Mouse (Mus musculus): Measurements from ENCODE around the gene Idh3a.
A peak's percentile ranks its signal among the peaks of the same experiment; 100 is the strongest.
"Not testable (repeated sequence)": the region's sequence is repeated elsewhere in the genome, so short reads cannot be mapped to it uniquely, and the experiment has no call there.

Gene Idh3a

GRCm38 (mm10) chr9:54587863-54588262, 1.7 kb downstream of the Idh3a start:
- DNase-seq (ENCODE audit: low spot score) = no peak

GRCm38 (mm10) chr9:54593652-54594051, 7.5 kb downstream of the Idh3a start:
- DNase-seq (ENCODE audit: low spot score) = not testable (repeated sequence)

GRCm38 (mm10) chr9:54596752-54597465, 10.8 kb downstream of the Idh3a start:
- DNase-seq (ENCODE audit: low spot score) = no peak

- no peak for DNase-seq (ENCODE audit: low spot score)
Measured at GRCm38 (mm10) chr9:54602386-54602785, 16.3 kb downstream of the Idh3a start.

- no peak for DNase-seq (ENCODE audit: low spot score)
Measured at GRCm38 (mm10) chr9:54602916-54603315, 16.8 kb downstream of the Idh3a start.

GRCm38 (mm10) chr9:54604131-54604654, 18.1 kb downstream of the Idh3a start:
- DNase-seq (ENCODE audit: low spot score) = no peak

- DNase-seq (ENCODE audit: low spot score) = no peak
Measured at GRCm38 (mm10) chr9:54604886-54605285, 18.8 kb downstream of the Idh3a start.

- no peak for DNase-seq (ENCODE audit: low spot score)
Measured at GRCm38 (mm10) chr9:54612781-54613191, 26.7 kb downstream of the Idh3a start.

- DNase-seq (ENCODE audit: low spot score) = no peak
Measured at GRCm38 (mm10) chr9:54614182-54614850, 28.2 kb downstream of the Idh3a start.

- DNase-seq (ENCODE audit: low spot score) = no peak
Measured at GRCm38 (mm10) chr9:54627240-54627639, 41.1 kb downstream of the Idh3a start.

- no peak for DNase-seq (ENCODE audit: low spot score)
Measured at GRCm38 (mm10) chr9:54628752-54629151, 42.6 kb downstream of the Idh3a start.

- DNase-seq (ENCODE audit: low spot score) = no peak
Measured at GRCm38 (mm10) chr9:54629613-54630261, 43.6 kb downstream of the Idh3a start.

- no peak for DNase-seq (ENCODE audit: low spot score)
Measured at GRCm38 (mm10) chr9:54630905-54631304, 44.8 kb downstream of the Idh3a start.

- no peak for DNase-seq (ENCODE audit: low spot score)
Measured at GRCm38 (mm10) chr9:54633401-54633800, 47.3 kb downstream of the Idh3a start.

- DNase-seq (ENCODE audit: low spot score) = no peak
Measured at GRCm38 (mm10) chr9:54637510-54638314, 51.6 kb downstream of the Idh3a start.

GRCm38 (mm10) chr9:54639192-54639591, 53.1 kb downstream of the Idh3a start:
- peak; percentile 61 for DNase-seq (ENCODE audit: low spot score)

GRCm38 (mm10) chr9:54641548-54641947, 55.4 kb downstream of the Idh3a start:
- DNase-seq (ENCODE audit: low spot score) = no peak

- peak; percentile 81 for DNase-seq (ENCODE audit: low spot score)
Measured at GRCm38 (mm10) chr9:54642149-54642548, 56.0 kb downstream of the Idh3a start.

GRCm38 (mm10) chr9:54642556-54642955, 56.4 kb downstream of the Idh3a start:
- DNase-seq (ENCODE audit: low spot score) = no peak

GRCm38 (mm10) chr9:54643179-54643578, 57.0 kb downstream of the Idh3a start:
- DNase-seq (ENCODE audit: low spot score) = no peak

- no peak for DNase-seq (ENCODE audit: low spot score)
Measured at GRCm38 (mm10) chr9:54645530-54645929, 59.4 kb downstream of the Idh3a start.

GRCm38 (mm10) chr9:54646252-54646651, 60.1 kb downstream of the Idh3a start:
- no peak for DNase-seq (ENCODE audit: low spot score)

Measured in ovary, adult 18-20 months (tissue).